Mouse (Mus musculus): Measurements from ENCODE around the gene Hist1h4n. TPM values are rescaled to one million over a fixed set of nuclear protein-coding genes. Genes with fewer than 3 reads are reported as not detected.
"Not testable (repeated sequence)": the region's sequence is repeated elsewhere in the genome, so short reads cannot be mapped to it uniquely, and the experiment has no call there.

Gene Hist1h4n
- total RNA-seq (2021) = 1 to 10 TPM; 5.3 to 9.1 TPM
- long read RNA-seq, experiment 1 = 0 reads
- long read RNA-seq, experiment 2 = 0 reads

- not testable (repeated sequence) for DNase-seq (ENCODE audit: low spot score)
Observed at GRCm38 (mm10) chr13:21831418-21832394, at the start of gene Hist1h4n. Gene Hist1h4n (minus strand): TSS chr13:21832196.

- no peak for DNase-seq (ENCODE audit: low spot score)
Observed at GRCm38 (mm10) chr13:21880735-21881134, 48.7 kb upstream of the Hist1h4n start.

- DNase-seq (ENCODE audit: low spot score) = not testable (repeated sequence)
Observed at GRCm38 (mm10) chr13:21865503-21865902, 33.5 kb upstream of the Hist1h4n start.

- DNase-seq (ENCODE audit: low spot score) = no peak
Observed at GRCm38 (mm10) chr13:21861608-21862007, 29.6 kb upstream of the Hist1h4n start.

- DNase-seq (ENCODE audit: low spot score) = peak; percentile 37
Observed at GRCm38 (mm10) chr13:21855698-21856162, 23.7 kb upstream of the Hist1h4n start.

GRCm38 (mm10) chr13:21855146-21855545 is 23.1 kb upstream of the Hist1h4n start:
- peak; percentile 64 for DNase-seq (ENCODE audit: low spot score)

- peak; percentile 56 for DNase-seq (ENCODE audit: low spot score)
Observed at GRCm38 (mm10) chr13:21852215-21852945, 20.4 kb upstream of the Hist1h4n start.

GRCm38 (mm10) chr13:21850696-21851095 is 18.7 kb upstream of the Hist1h4n start:
- not testable (repeated sequence) for DNase-seq (ENCODE audit: low spot score)

GRCm38 (mm10) chr13:21847883-21848282 is 15.9 kb upstream of the Hist1h4n start:
- DNase-seq (ENCODE audit: low spot score) = no peak

GRCm38 (mm10) chr13:21846356-21846755 is 14.4 kb upstream of the Hist1h4n start:
- not testable (repeated sequence) for DNase-seq (ENCODE audit: low spot score)

- DNase-seq (ENCODE audit: low spot score) = not testable (repeated sequence)
Observed at GRCm38 (mm10) chr13:21840508-21840907, 8.5 kb upstream of the Hist1h4n start.

GRCm38 (mm10) chr13:21833461-21833860 is 1.5 kb upstream of the Hist1h4n start, which contains the start of the genes Hist1h2ap and Hist1h2br:
Gene Hist1h2ap (minus strand): TSS chr13:21833507.
Gene Hist1h2br (plus strand): TSS chr13:21833743.
- not testable (repeated sequence) for DNase-seq (ENCODE audit: low spot score)

GRCm38 (mm10) chr13:21830344-21830743 is 1.7 kb downstream of the Hist1h4n start:
- DNase-seq (ENCODE audit: low spot score) = no peak

GRCm38 (mm10) chr13:21828511-21828910 is 3.5 kb downstream of the Hist1h4n start:
- no peak for DNase-seq (ENCODE audit: low spot score)

GRCm38 (mm10) chr13:21820082-21820890 is 11.7 kb downstream of the Hist1h4n start:
- not testable (repeated sequence) for DNase-seq (ENCODE audit: low spot score)

- DNase-seq (ENCODE audit: low spot score) = not testable (repeated sequence)
Observed at GRCm38 (mm10) chr13:21812092-21812491, 19.9 kb downstream of the Hist1h4n start.

GRCm38 (mm10) chr13:21811539-21811938 is 20.5 kb downstream of the Hist1h4n start, which contains the start of gene Hist1h4m:
Gene Hist1h4m (plus strand): TSS chr13:21811746.
- peak; percentile 15 for DNase-seq (ENCODE audit: low spot score)

- DNase-seq (ENCODE audit: low spot score) = not testable (repeated sequence)
Observed at GRCm38 (mm10) chr13:21811074-21811473, 20.9 kb downstream of the Hist1h4n start.

- DNase-seq (ENCODE audit: low spot score) = not testable (repeated sequence)
Observed at GRCm38 (mm10) chr13:21810073-21810472, 21.9 kb downstream of the Hist1h4n start, which contains the start of the genes Hist1h2bq and Hist1h2ao. Gene Hist1h2bq (minus strand): TSS chr13:21810197. Gene Hist1h2ao (plus strand): TSS chr13:21810465.

GRCm38 (mm10) chr13:21803058-21803457 is 28.9 kb downstream of the Hist1h4n start:
- DNase-seq (ENCODE audit: low spot score) = not testable (repeated sequence)
